Mouse (Mus musculus) MEL (cell line): ENCODE data around the gene Gm10447. TPM values are rescaled to one million over a fixed set of nuclear protein-coding genes. Genes with fewer than 3 reads are reported as not detected.

ENCODE experiments used
- DNase-seq: peaks from one replicate; pipeline ENCODE4 v3.0.0; 2011; ENCODE audit warnings: low read depth, low spot score
- H3K27ac ChIP-seq: 2 replicates; pipeline ENCODE4 v1.5.1; 2012; ENCODE audit warnings: low read depth, mild to moderate bottlenecking, control low read depth, low read length, moderate library complexity; ENCODE audit not compliant: control insufficient read depth
- H3K27me3 ChIP-seq, 2 experiments: fragments of 150-350 bp in 1 of 2; sonication (generic) in 1 of 2; 2 replicates each; pipeline ENCODE4 v1.6.1; 2012; ENCODE audit warnings: low read length in 2 of 2, mild to moderate bottlenecking in 2 of 2, improper control_type of control experiment in 1 of 2, moderate library complexity in 1 of 2; ENCODE audit not compliant: insufficient read depth in 2 of 2, control insufficient read depth in 1 of 2
- H3K36me3 ChIP-seq, 2 experiments: 2 replicates each; pipeline ENCODE4 v1.6.1; 2012 to 2014; ENCODE audit warnings: low read length in 2 of 2, improper control_type of control experiment in 1 of 2, inconsistent platforms in 1 of 2, mild to moderate bottlenecking in 1 of 2; ENCODE audit not compliant: insufficient read depth in 2 of 2, control insufficient read depth in 1 of 2
- H3K4me1 ChIP-seq, 2 experiments: fragments of 150-350 bp in 1 of 2; sonication (generic) in 1 of 2; 2 replicates each; pipeline ENCODE4 v1.6.1; 2012; ENCODE audit warnings: low read length in 2 of 2, improper control_type of control experiment in 1 of 2, mild to moderate bottlenecking in 1 of 2; ENCODE audit not compliant: insufficient read depth in 2 of 2, control insufficient read depth in 1 of 2
- H3K4me3 ChIP-seq, 2 experiments: fragments of 150-350 bp in 1 of 2; sonication (generic) in 1 of 2; 2 replicates each; pipeline ENCODE4 v1.5.1; 2012; ENCODE audit warnings: low read depth in 2 of 2, low read length in 2 of 2, mild to moderate bottlenecking in 2 of 2, moderate library complexity in 2 of 2, control low read depth in 1 of 2, improper control_type of control experiment in 1 of 2; ENCODE audit not compliant: control insufficient read depth in 1 of 2, insufficient read depth in 1 of 2
- H3K79me2 ChIP-seq: 2 replicates; pipeline ENCODE4 v1.6.1; 2012; ENCODE audit warnings: mild to moderate bottlenecking, low read length, moderate library complexity; ENCODE audit not compliant: control insufficient read depth, poor library complexity, insufficient read depth
- H3K9ac ChIP-seq: 2 replicates; pipeline ENCODE4 v1.6.1; 2012; ENCODE audit warnings: low read depth, mild to moderate bottlenecking, control low read depth, low read length, moderate library complexity; ENCODE audit not compliant: control insufficient read depth, poor library complexity, severe bottlenecking
- H3K9me3 ChIP-seq: fragments of 150-350 bp; sonication (generic); replicated peaks from 2 replicates; pipeline ENCODE4 v1.6.1; 2012; ENCODE audit warnings: mild to moderate bottlenecking, low read length, improper control_type of control experiment, moderate library complexity; ENCODE audit not compliant: insufficient read depth
- BHLHE40 ChIP-seq: IDR thresholded peaks from 2 replicates; pipeline ENCODE4 v1.6.1; 2012; ENCODE audit warnings: low read depth, mild to moderate bottlenecking, inconsistent platforms, low read length, improper control_type of control experiment, borderline replicate concordance
- CHD1 ChIP-seq: IDR thresholded peaks from 2 replicates; pipeline ENCODE4 v1.6.1; 2012; ENCODE audit warnings: low read depth, mild to moderate bottlenecking, inconsistent platforms, low read length, improper control_type of control experiment
- CHD2 ChIP-seq: IDR thresholded peaks from 2 replicates; pipeline ENCODE4 v1.6.1; 2011; ENCODE audit warnings: low read length, improper control_type of control experiment
- ELF1 ChIP-seq: IDR thresholded peaks from 2 replicates; pipeline ENCODE4 v1.6.1; 2014; ENCODE audit warnings: low read depth, mild to moderate bottlenecking, inconsistent platforms, low read length, improper control_type of control experiment, moderate library complexity
- ETS1 ChIP-seq: IDR thresholded peaks from 2 replicates; pipeline ENCODE4 v1.6.1; 2012; ENCODE audit warnings: low read depth, mild to moderate bottlenecking, inconsistent platforms, low read length, improper control_type of control experiment, moderate library complexity
- GABPA ChIP-seq: IDR thresholded peaks from 2 replicates; pipeline ENCODE4 v1.6.1; 2012; ENCODE audit warnings: low read depth, mild to moderate bottlenecking, inconsistent platforms, low read length, improper control_type of control experiment, moderate library complexity
- GATA1 ChIP-seq: IDR thresholded peaks from 2 replicates; pipeline ENCODE4 v1.6.1; 2011; ENCODE audit warnings: low read depth, low read length, improper control_type of control experiment
- HCFC1 ChIP-seq: IDR thresholded peaks from 2 replicates; pipeline ENCODE4 v1.6.1; 2012; ENCODE audit warnings: low read depth, mild to moderate bottlenecking, inconsistent platforms, low read length, improper control_type of control experiment, moderate library complexity
- KAT2A ChIP-seq: conservative IDR thresholded peaks from 2 replicates; pipeline ENCODE4 v1.6.1; 2012; ENCODE audit warnings: low read depth, low read length, improper control_type of control experiment, inconsistent platforms
- MAFK ChIP-seq: IDR thresholded peaks from 2 replicates; pipeline ENCODE4 v1.6.1; 2011; ENCODE audit warnings: low read depth, mild to moderate bottlenecking, low read length, improper control_type of control experiment, borderline replicate concordance
- MAZ ChIP-seq: IDR thresholded peaks from 2 replicates; pipeline ENCODE4 v1.6.1; 2012; ENCODE audit warnings: low read depth, mild to moderate bottlenecking, inconsistent platforms, low read length, improper control_type of control experiment
- MXI1 ChIP-seq: IDR thresholded peaks from 2 replicates; pipeline ENCODE4 v1.6.1; 2011; ENCODE audit warnings: mild to moderate bottlenecking, low read depth, low read length, improper control_type of control experiment
- MYB ChIP-seq: IDR thresholded peaks from 2 replicates; pipeline ENCODE4 v1.6.1; 2011; ENCODE audit warnings: mild to moderate bottlenecking, low read depth, low read length, improper control_type of control experiment
- NELFE ChIP-seq: IDR thresholded peaks from 2 replicates; pipeline ENCODE4 v1.6.1; 2011; ENCODE audit warnings: low read depth, low read length, improper control_type of control experiment
- NRF1 ChIP-seq: IDR thresholded peaks from 2 replicates; pipeline ENCODE4 v1.6.1; 2014; ENCODE audit warnings: low read depth, mild to moderate bottlenecking, inconsistent platforms, low read length, improper control_type of control experiment, moderate library complexity; ENCODE audit not compliant: poor library complexity, insufficient read depth, severe bottlenecking
- POLR2AphosphoS5 ChIP-seq: IDR thresholded peaks from 2 replicates; pipeline ENCODE4 v1.6.1; 2012; ENCODE audit warnings: low read depth, borderline replicate concordance, mild to moderate bottlenecking, inconsistent platforms, low read length, moderate library complexity, mixed read lengths
- RAD21 ChIP-seq: IDR thresholded peaks from 2 replicates; pipeline ENCODE4 v1.6.1; 2011; ENCODE audit warnings: mild to moderate bottlenecking, low read depth, low read length, improper control_type of control experiment
- RCOR1 ChIP-seq: IDR thresholded peaks from 2 replicates; pipeline ENCODE4 v1.6.1; 2012; ENCODE audit warnings: low read depth, mild to moderate bottlenecking, inconsistent platforms, low read length, improper control_type of control experiment
- SMC3 ChIP-seq: IDR thresholded peaks from 2 replicates; pipeline ENCODE4 v1.6.1; 2011; ENCODE audit warnings: low read depth, low read length, improper control_type of control experiment
- TBP ChIP-seq: IDR thresholded peaks from 2 replicates; pipeline ENCODE4 v1.8.0; 2011; ENCODE audit warnings: low read depth, low read length, improper control_type of control experiment
- USF1 ChIP-seq: IDR thresholded peaks from 2 replicates; pipeline ENCODE4 v1.6.1; 2014; ENCODE audit warnings: low read depth, mild to moderate bottlenecking, inconsistent platforms, low read length, improper control_type of control experiment, moderate library complexity
- USF2 ChIP-seq, 2 experiments: IDR thresholded peaks; 2 replicates each; pipeline ENCODE4 v1.6.1; 2011 to 2012; ENCODE audit warnings: improper control_type of control experiment in 2 of 2, low read length in 2 of 2, borderline replicate concordance in 1 of 2, inconsistent platforms in 1 of 2, low read depth in 1 of 2, mild to moderate bottlenecking in 1 of 2; ENCODE audit not compliant: insufficient read depth in 1 of 2
- ZC3H11A ChIP-seq: IDR thresholded peaks from 2 replicates; pipeline ENCODE4 v1.6.1; 2012; ENCODE audit warnings: low read depth, mild to moderate bottlenecking, inconsistent platforms, low read length, improper control_type of control experiment
- ZKSCAN1 ChIP-seq: IDR thresholded peaks from 2 replicates; pipeline ENCODE4 v1.6.1; 2012; ENCODE audit warnings: low read depth, mild to moderate bottlenecking, inconsistent platforms, low read length, improper control_type of control experiment, moderate library complexity
- ZNF384 ChIP-seq: IDR thresholded peaks from 2 replicates; pipeline ENCODE4 v1.6.1; 2012; ENCODE audit warnings: low read depth, mild to moderate bottlenecking, inconsistent platforms, low read length, improper control_type of control experiment
- polyA plus RNA-seq, 2 experiments: library from polyadenylated mRNA; stranded (reverse) in 1 of 2; unstranded in 1 of 2; fragments of >175 nt in 1 of 2; fragments of >200 nt in 1 of 2; gene quantifications; 2 replicates each; pipeline versions ENCODE4 v1.2.1 to v1.2.4; 2012; ENCODE audit warnings: low replicate concordance in 2 of 2, low read depth in 1 of 2; ENCODE audit not compliant: insufficient read length in 2 of 2, insufficient read depth in 1 of 2, missing spikeins in 1 of 2
- total RNA-seq: library from RNA; depleted of rRNA; stranded (reverse); fragments of 300-350 nt; gene quantifications from 2 replicates; pipeline ENCODE4 v1.2.3, GENCODE M21; 2012

Gm10447 gene
- total and polyA plus RNA-seq, 3 experiments: not detected

DNA sequence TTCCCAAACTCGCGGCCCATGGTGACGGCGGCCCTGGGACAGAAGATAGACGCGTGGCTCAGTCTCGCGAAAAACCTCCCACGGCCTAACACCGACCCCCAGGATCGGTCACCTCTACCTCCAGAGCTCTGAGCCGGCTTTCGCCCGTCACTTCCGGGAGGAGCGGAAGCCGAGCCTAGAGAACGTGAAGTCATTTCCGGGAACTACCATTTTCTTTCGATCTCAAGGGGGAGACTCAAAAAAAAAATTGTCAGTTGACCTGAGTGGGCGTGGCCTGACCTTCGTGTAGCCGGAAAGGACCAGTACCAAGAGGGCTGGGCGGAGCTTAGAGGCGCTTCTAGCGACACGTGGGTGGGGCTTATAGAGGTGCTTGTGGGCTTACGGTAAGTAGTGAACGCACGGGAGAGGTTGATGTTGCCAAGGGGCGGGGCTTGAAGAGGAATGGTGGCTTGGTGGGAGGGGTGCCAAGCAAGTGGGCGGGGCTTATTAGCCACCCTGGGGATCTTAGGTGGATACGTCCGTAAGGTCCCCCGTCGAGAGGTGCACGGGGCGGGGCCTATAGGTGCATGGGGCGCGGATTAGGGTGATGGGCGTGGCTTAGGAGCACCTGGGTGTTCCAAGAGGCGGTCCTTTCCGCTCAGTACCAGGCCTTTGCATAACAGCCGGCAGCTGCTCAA is 26.1 kb downstream of the Gm10447 start, which contains the start of the genes Uqcrq and Gdf9 (continued):
- TF ChIP-seq TBP (peak; percentile 96), HCFC1 (peak; percentile 96), MAFK (no peak)

DNA sequence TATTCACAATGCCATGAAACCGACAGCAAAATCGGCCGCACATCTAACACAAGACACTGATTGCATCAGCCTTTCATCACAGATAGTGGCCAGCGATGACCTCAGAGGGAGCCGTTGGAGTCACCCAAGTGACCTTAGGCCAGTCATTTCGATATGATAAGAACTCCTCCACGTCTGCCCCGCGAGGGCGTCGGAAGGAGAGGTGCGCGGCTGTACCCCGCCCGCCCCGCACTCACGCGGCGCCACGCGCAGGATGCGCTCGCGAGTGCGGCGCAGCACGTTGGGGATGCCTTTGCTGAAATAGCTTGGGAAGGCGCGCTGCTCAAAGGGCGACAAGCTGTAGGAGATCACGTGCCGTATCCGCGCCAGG is 26.6 kb downstream of the Gm10447 start:
- H3K4me3 ChIP-seq: peak overlapping the region; percentile 89 to 94
- H3K9me3 ChIP-seq: no peaks in the 10 kb centered on the region
- H3K27me3 ChIP-seq: no peaks in the 10 kb centered on the region
- DNase-seq: no peak
- peak overlapping the region; percentile 95 for H3K9ac ChIP-seq
- H3K4me1 ChIP-seq: peaks cover 8 to 30% of the 10 kb centered on the region in 2 experiments
- TF ChIP-seq NRF1: peak; percentile 31; the same call in 1 of the 2 replicates
- no peak for TF ChIP-seq ELF1
- no peak for TF ChIP-seq NELFE
- no peak for TF ChIP-seq GABPA
- no peak for TF ChIP-seq KAT2A
- TF ChIP-seq SMC3: no peak
- 0 out of 2 replicates have a peak, but pooled peaks have one; percentile 14 for TF ChIP-seq MYB
- no peak for TF ChIP-seq ZNF384
- TF ChIP-seq RAD21: no peak
- TF ChIP-seq CHD2: no peak
- TF ChIP-seq TBP: no peak
- TF ChIP-seq ZC3H11A: no peak
- no peak for TF ChIP-seq BHLHE40
- TF ChIP-seq ETS1: no peak
- no peak for TF ChIP-seq RCOR1
- no peak for TF ChIP-seq POLR2AphosphoS5
- TF ChIP-seq HCFC1: no peak
- TF ChIP-seq CHD1: no peak
- TF ChIP-seq ZKSCAN1: no peak
- TF ChIP-seq USF1: no peak
- no peak for TF ChIP-seq MXI1
- no peak for TF ChIP-seq USF2 (IDR thresholded peaks at IDR 0.05; ENCODE audit: borderline replicate concordance in 1 of 2, insufficient read depth in 1 of 2, low read depth in 1 of 2, low read length in 2 of 2)
- peak; percentile 51 for TF ChIP-seq GATA1
- no peak for TF ChIP-seq MAZ
- H3K79me2 ChIP-seq: peaks cover 14% of the 10 kb centered on the region
- peak overlapping the region; percentile 76 for H3K27ac ChIP-seq
- peaks cover 7 to 30% of the 10 kb centered on the region in 2 experiments for H3K36me3 ChIP-seq
